Mouse (Mus musculus) adrenal gland, postnatal 36 days (tissue): ENCODE results near the gene Tspo. TPM values are rescaled to one million over a fixed set of nuclear protein-coding genes. Genes with fewer than 3 reads are reported as not detected.

Experiments
- DNase-seq, 2 experiments: peaks; one replicate each; pipeline ENCODE4 v3.0.0; 2021; ENCODE audit warnings: mixed read lengths in 1 of 2
- total RNA-seq, 2 experiments: library from RNA; stranded (reverse); gene quantifications; 2 replicates each; pipeline ENCODE4 v1.2.3; 2021

The Tspo gene
- total RNA-seq, 2 experiments from 2014 or later = 495 to 614 TPM

- DNase-seq = peak; percentile 78 to 87
Observed at GRCm38 (mm10) chr15:83583419-83584156, 20.2 kb downstream of the Tspo start.

GRCm38 (mm10) chr15:83584741-83585220 is 21.4 kb downstream of the Tspo start:
- no peak for DNase-seq

- DNase-seq = no peak
Observed at GRCm38 (mm10) chr15:83590841-83591240, 27.4 kb downstream of the Tspo start.

- no peak for DNase-seq
Observed at GRCm38 (mm10) chr15:83591758-83592157, 28.4 kb downstream of the Tspo start.

DNA sequence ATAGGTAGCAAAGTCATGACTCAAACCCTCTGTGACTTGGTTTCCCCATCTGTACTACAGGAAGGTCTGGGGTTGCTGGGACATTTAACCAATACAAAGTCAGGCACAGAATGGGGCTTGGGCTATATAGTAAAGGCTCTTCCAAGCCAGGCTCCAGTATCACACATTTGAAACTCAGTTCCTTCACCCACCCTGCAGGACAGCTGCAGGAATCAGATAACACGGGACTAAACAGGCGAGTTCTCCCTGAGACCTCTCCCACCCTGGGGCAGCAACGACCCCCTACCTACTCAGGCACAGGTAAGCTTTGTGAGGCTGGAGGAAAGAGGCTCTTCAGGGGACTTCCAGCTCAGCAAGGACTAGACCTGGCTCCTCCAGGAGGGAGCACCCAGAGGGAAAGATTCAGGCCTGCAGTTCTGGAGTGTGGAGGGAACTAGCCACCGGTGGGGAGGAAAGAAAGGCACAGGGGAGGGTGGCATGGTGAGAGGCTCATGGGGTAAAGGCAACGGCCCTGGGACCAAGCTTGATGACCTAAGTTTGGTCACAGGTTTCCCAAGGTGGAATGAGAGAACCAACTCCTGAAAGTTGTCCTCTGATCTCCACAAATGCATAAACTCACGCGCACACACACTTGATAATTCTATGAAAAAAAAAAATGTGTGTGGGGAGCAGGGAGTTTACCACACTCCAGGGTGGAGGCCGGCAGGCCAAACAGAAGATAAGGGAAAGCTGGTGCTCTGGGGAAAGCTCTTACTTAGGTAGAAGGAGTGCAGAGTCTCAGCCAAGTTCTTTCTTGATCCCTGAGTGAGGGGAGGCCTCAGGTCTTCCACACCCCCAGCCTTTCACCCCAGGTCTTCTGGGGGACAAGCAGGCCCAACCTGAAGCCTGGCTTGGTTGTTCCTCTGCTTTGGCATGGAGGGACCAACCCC is 29.1 kb downstream of the Tspo start:
- no peak for DNase-seq

- DNase-seq = peak; percentile 57 to 65
Observed at GRCm38 (mm10) chr15:83593189-83593585, 29.8 kb downstream of the Tspo start.

GRCm38 (mm10) chr15:83593702-83594512 is 30.5 kb downstream of the Tspo start:
- DNase-seq = no peak

DNA sequence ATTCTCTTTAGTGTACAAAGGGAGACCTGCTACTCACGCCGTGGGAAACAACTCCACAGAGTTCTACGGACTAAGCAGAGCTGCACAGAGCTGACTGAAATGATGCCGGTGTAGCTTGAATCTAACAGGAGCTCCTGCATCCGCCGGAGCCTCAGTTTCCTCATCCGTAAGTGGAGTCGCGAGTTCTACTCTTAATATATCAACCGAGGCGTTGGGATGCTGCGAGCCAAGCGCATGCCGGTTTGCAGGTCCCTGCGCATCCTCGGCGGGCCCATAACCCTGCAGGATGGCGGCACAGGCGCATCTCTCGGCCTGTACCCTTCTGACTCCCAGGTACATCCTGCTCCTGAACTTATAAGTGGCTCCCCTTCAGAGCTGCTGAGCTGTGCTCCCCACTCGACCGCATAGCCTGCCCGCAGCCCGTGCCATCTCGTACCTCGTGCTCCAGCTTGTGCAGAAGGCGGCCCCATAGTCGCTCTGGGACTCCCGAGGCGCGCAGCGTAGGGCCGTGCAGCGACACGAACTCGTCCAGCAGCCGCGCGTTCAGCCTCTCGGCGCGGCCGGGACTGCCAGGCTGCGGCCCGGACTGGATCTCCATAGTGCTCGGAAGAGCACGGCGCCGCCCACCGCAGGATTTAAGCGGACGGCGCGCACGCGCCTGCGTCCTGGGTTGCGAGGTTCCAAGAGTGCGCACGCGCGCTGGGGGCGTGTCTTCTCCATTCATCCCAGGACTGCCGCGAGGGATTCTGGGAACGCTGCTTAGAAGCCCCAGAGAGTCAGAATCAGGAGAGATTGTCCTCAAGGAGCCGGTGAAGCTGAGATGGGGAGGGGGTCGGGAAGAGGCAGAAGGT is 31.3 kb downstream of the Tspo start, which contains the start of gene Ttll12:
TSS of gene Ttll12 (minus strand) at position 645 of the 851 bp plus-strand sequence.
- DNase-seq = peak; percentile 96 to 97

DNA sequence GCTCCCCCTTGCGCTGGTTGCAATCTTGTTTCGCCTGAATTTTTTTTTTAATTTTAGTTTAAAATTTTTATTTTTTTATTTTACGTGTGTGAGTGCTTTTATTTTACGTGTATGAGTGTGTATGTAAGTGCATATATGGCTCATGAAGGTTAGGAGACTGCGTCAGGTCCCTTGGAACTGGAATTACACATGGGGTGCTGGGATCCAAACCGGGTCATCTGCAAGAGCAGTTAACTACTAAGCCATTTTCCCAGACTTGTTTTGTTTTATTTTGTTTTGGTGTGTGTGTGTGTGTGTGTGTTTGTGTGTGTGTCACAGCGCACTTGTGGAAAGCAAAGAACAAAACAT is 31.9 kb downstream of the Tspo start:
- no peak for DNase-seq

DNA sequence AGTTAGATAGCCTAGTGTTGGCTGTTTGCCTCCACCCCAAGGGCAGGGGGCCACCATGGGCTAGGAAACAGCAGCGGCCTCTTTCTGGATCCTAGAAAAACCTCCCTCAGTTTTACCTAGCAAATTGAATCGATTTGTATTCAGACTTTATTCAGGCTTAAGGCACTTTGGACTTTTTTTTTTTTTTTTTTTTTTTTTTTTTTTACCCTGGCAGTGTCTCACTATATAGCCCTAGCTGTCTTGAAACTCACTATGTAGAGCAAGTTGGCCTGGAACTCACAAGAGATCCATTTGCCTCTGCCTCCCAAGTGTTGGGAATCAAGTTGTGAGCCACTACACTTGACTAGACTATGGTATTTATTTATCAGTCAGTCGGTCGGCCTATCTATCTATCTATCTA is 33.4 kb downstream of the Tspo start:
- no peak for DNase-seq

DNA sequence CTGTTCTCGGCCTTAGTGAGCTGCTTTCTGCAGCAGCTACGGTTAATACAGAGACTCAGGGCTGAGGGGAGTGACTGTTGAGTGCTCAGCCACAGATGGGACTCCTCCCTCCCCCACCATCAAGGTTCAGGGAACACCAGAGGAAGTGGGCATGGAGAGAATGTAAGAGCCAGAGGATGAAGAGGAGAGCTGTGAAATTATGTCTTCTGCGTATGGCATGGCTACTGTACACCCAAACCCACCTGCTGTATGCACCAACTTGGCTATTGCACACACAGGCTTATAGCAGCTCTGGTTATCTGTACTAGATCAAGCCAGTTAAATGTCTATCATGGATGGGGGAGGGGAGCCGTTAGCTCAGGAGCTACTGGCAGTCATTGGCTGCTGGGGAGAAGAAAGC is 37.8 kb downstream of the Tspo start:
- DNase-seq = no peak

- peak; percentile 49 to 63 for DNase-seq
Observed at GRCm38 (mm10) chr15:83602372-83603045, 39.1 kb downstream of the Tspo start.

DNA sequence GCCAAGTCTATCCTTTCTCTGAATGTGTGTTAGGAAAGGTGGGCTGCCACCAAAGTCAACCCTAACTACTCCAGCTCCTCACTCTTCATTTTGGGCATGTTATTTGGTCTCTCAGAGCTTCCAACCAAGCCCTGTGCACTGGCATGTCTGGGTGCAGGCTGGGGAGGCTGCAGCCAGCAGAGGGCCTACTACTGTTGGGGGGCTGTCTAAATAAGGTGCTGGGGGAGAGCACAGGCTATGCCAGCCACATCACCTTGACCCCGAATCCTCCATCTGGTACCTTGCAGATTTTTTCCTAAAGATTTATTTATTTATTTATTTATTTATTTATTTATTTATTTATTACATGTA is 39.6 kb downstream of the Tspo start:
- DNase-seq = no peak

DNA sequence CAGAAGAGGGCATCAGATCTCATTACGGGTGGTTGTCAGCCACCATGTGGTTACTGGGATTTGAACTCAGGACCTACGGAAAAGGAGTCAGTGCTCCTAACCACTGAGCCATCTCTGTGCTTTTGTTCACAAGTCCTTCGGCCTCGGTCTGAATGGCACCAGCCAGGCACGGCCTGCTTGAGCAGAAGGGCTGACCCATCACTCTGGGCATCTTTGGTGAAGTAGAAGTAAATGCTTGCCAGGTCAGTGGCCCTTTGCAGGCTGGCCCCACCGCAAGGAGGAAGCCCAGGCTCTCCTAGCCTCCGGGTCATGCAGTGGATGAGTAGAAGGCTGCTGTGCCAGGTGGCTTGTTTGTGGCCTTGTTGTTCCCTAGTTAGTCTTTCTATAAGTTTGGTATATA is 40.0 kb downstream of the Tspo start:
- no peak for DNase-seq

DNA sequence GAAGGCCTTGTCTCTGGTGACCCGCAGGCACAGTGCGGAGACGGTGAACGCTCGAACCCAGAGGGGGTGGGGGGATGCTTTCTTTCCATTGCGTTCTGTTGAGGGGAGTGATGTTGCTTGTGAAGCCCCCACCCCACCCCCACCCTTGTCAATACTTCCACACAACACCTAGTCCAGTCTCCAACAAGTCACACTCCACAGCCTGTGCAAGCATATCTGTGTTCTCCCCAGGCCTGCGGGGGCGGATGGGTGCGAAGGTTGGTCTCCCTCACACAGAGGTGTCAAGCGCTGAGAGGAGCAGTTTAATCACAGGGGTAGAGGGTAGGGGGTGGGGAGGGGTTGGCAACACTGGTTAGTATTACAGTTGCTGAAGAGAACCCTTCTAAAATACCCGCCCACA is 42.8 kb downstream of the Tspo start:
- no peak for DNase-seq

DNA sequence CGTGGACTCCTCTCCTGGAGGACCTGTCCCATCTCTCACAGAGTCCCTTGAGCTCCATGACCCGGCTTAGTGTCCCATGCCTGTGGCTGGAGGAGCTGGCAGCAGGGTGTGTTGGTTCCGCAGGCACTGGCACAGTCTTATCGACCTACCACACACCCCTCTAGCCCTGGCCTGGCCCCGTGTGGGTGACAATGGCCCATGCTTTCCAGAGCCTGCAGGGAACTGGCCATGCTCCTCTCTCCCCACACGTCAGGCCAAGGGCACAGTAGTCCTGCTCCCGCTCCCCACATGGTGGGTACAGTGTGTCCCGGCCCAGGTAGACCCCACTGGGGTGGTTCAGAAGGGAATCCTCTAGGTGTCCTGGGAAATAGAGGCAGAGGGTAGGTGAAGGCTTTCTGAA is 43.3 kb downstream of the Tspo start:
- DNase-seq = no peak

DNA sequence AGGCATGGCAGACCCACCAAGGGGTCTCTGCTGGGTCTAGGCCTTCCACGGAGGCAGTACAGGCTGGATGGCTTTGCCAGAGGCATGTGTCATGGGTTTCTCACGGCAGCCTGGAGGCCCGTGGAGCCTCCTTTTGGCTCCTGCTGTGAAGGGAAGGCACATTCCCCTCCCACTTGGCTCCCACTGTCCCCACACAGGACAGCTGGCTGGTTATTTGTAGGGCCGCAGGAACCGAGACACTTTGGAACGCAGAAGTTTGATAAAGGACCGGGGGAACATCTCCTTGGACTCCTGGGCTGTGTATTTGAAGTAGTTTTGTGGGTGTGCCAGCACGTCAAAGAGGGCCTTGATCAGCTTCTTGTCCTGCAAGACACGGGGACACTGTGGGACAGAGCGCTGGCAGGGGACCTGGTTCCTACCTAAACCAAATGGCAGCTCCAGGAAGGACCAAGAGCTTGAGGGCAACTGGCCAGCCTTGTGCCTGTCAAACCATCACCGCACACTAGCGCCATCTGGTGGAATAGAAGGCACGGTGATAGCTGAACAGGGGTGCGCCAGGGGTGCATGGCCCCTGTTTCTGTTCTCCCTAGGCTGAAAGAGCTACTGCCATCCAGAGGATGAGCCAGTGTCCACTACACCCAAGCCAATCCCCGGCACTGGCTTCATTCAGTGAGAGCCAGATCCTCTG is 43.9 kb downstream of the Tspo start:
- DNase-seq = peak; percentile 79 to 83

GRCm38 (mm10) chr15:83615245-83615644 is 51.9 kb downstream of the Tspo start:
- no peak for DNase-seq
